Mouse (Mus musculus) stomach, postnatal 0 days (tissue): ENCODE data around the gene Lrrc14b. TPM values are rescaled to one million over a fixed set of nuclear protein-coding genes. Genes with fewer than 3 reads are reported as not detected.
A peak's percentile ranks its signal among the peaks of the same experiment; 100 is the strongest.

Experiments
- ATAC-seq: fragments of 200-750 bp; cut with Nextera tagmentation; 2 replicates; pipeline ENCODE4 v1.8.0; 2017; ENCODE audit not compliant: low FRiP score, low TSS enrichment
- DNase-seq: peaks from one replicate; pipeline ENCODE4 v3.0.0-alpha.2; 2016; ENCODE audit warnings: low spot score
- H3K27ac ChIP-seq: fragments of 300-500 bp; sonication (generic); replicated peaks from 2 replicates; pipeline ENCODE4 v1.5.1; 2014; ENCODE audit warnings: mild to moderate bottlenecking, control low read depth
- H3K27me3 ChIP-seq: fragments of 300-500 bp; sonication (generic); 2 replicates; pipeline ENCODE4 v1.6.1; 2014; ENCODE audit warnings: low read length; ENCODE audit not compliant: control insufficient read depth, insufficient read depth
- H3K36me3 ChIP-seq: fragments of 300-500 bp; sonication (generic); 2 replicates; pipeline ENCODE4 v1.6.1; 2014; ENCODE audit warnings: low read length, mixed read lengths; ENCODE audit not compliant: control insufficient read depth, insufficient read depth
- H3K4me1 ChIP-seq: fragments of 300-500 bp; sonication (generic); replicated peaks from 2 replicates; pipeline ENCODE4 v1.6.1; 2014; ENCODE audit warnings: antibody characterized with exemption; ENCODE audit not compliant: control insufficient read depth, insufficient read depth
- H3K4me2 ChIP-seq: fragments of 300-500 bp; sonication (generic); replicated peaks from 2 replicates; pipeline ENCODE4 v1.6.1; 2014; ENCODE audit warnings: low read depth, mild to moderate bottlenecking, control low read depth, moderate library complexity
- H3K4me3 ChIP-seq: fragments of 300-500 bp; sonication (generic); 2 replicates; pipeline ENCODE4 v1.5.1; 2014; ENCODE audit warnings: low read depth, low read length, control low read depth
- H3K9ac ChIP-seq: fragments of 300-500 bp; sonication (generic); 2 replicates; pipeline ENCODE4 v1.6.1; 2014; ENCODE audit warnings: mild to moderate bottlenecking, low read length, control low read depth, mixed read lengths
- H3K9me3 ChIP-seq: fragments of 300-500 bp; sonication (generic); 2 replicates; pipeline ENCODE4 v1.6.1; 2016; ENCODE audit warnings: low read length; ENCODE audit not compliant: control insufficient read depth
- CTCF ChIP-seq: IDR thresholded peaks from 2 replicates; pipeline ENCODE4 v1.5.1; 2016; ENCODE audit warnings: antibody characterized with exemption, low read depth, mild to moderate bottlenecking, moderate library complexity
- EP300 ChIP-seq: optimal IDR thresholded peaks from 2 replicates; pipeline ENCODE3; 2016; ENCODE audit warnings: antibody characterized with exemption
- WGBS: fragments of 180-500 bp; shearing (Covaris S2); extraction: QIAGEN DNeasy Blood & Tissue Kit; methylation state at CpG from one replicate; pipeline ENCODE4 v1.1.7; 2014; 5-methylcytosine and 5-hydroxymethylcytosine counted together
- polyA plus RNA-seq: library from polyadenylated mRNA; unstranded; fragments of >200 nt; fragmentation: Nextera tagmentation; extraction: Ambion mirVana; gene quantifications from 2 replicates; pipeline ENCODE4 v1.2.1, GENCODE M21; 2015

The Lrrc14b gene
- polyA plus RNA-seq, 1 experiment from 2014 or later, result not detected

GRCm38 (mm10) chr13:74349566-74350434, 14.0 kb downstream of the Lrrc14b start, which contains the start of the genes Sdha and Ccdc127:
Gene Sdha, minus strand, starts transcription at chr13:74350280.
Gene Ccdc127, plus strand, starts transcription at chr13:74350309.
- peak; percentile 97 for ATAC-seq
- H3K4me2 ChIP-seq, result peak within 1 kb of the TSS; percentile 71
- H3K4me1 ChIP-seq, result 0 out of 2 replicates have a peak, but pooled peaks cover 2% of the 10 kb centered on the region
- H3K9me3 ChIP-seq, result no peaks in the 10 kb centered on the region
- TF ChIP-seq CTCF (peak; percentile 45), EP300 (no peak)
- peak within 1 kb of the TSS; percentile 78 for H3K4me3 ChIP-seq
- under 1% methylated on average over 57 of the region's 57 CpGs for WGBS
- H3K27ac ChIP-seq, result peak within 1 kb of the TSS; percentile 91
- DNase-seq, result peak; percentile 99
- peak within 1 kb of the TSS; percentile 89 for H3K9ac ChIP-seq
- H3K27me3 ChIP-seq, result no peaks in the 10 kb centered on the region
- 0 out of 2 replicates have a peak, but pooled peaks cover 2% of the 10 kb centered on the region for H3K36me3 ChIP-seq

- H3K36me3 ChIP-seq, result peaks cover 13% of the 10 kb centered on the region
- DNase-seq, result peak; percentile 50
- 42% methylated on average over 3 of the region's 3 CpGs for WGBS
- no peak for TF ChIP-seq EP300
- TF ChIP-seq CTCF, result peak; percentile 85
- no peaks in the 10 kb centered on the region for H3K4me1 ChIP-seq
- H3K9me3 ChIP-seq, result no peaks in the 10 kb centered on the region
- H3K27ac ChIP-seq, result no peak overlapping the region
- no peaks in the 10 kb centered on the region for H3K27me3 ChIP-seq
- no peak overlapping the region for H3K9ac ChIP-seq
- peak; percentile 81 for ATAC-seq
- H3K4me3 ChIP-seq, result no peak overlapping the region
- H3K4me2 ChIP-seq, result no peak overlapping the region
Observed at GRCm38 (mm10) chr13:74341036-74341435, 22.8 kb downstream of the Lrrc14b start.

- Histone ChIP-seq H3K4me3 (no peak overlapping the region), H3K27ac (no peak overlapping the region), H3K36me3 (peaks cover 32% of the 10 kb centered on the region), H3K27me3 (no peaks in the 10 kb centered on the region), H3K9ac (no peak overlapping the region), H3K4me1 (no peaks in the 10 kb centered on the region), H3K4me2 (no peak overlapping the region), H3K9me3 (no peaks in the 10 kb centered on the region)
- DNase-seq, result no peak
- ATAC-seq, result no peak
- TF ChIP-seq CTCF (no peak), EP300 (no peak)
Observed at GRCm38 (mm10) chr13:74329321-74329720, 34.5 kb downstream of the Lrrc14b start.

GRCm38 (mm10) chr13:74317170-74317849, 46.5 kb downstream of the Lrrc14b start, which contains the start of gene Pdcd6:
Gene Pdcd6, minus strand, starts transcription at chr13:74317580.
- TF ChIP-seq EP300, result no peak
- Histone ChIP-seq H3K9ac (peak within 1 kb of the TSS; percentile 91), H3K27ac (peak within 1 kb of the TSS; percentile 89), H3K4me1 (no peaks in the 10 kb centered on the region), H3K4me3 (peak within 1 kb of the TSS; percentile 89), H3K9me3 (no peaks in the 10 kb centered on the region), H3K36me3 (peaks cover 9% of the 10 kb centered on the region), H3K27me3 (no peaks in the 10 kb centered on the region), H3K4me2 (peak within 1 kb of the TSS; percentile 78)
- DNase-seq (peak; percentile 98), ATAC-seq (peak; percentile 99)
- WGBS, result under 1% methylated on average over 36 of the region's 36 CpGs

GRCm38 (mm10) chr13:74316789-74317169, 47.0 kb downstream of the Lrrc14b start:
- Histone ChIP-seq H3K27me3 (no peaks in the 10 kb centered on the region), H3K9ac (peak overlapping the region; percentile 91), H3K4me2 (peak overlapping the region; percentile 78), H3K9me3 (no peaks in the 10 kb centered on the region), H3K4me3 (peak overlapping the region; percentile 89), H3K36me3 (peaks cover 3% of the 10 kb centered on the region; the same call in 1 of the 2 replicates), H3K4me1 (no peaks in the 10 kb centered on the region), H3K27ac (peak overlapping the region; percentile 89)
- WGBS, result 2% methylated on average over 15 of the region's 15 CpGs
- ATAC-seq, result no peak; the same call in 1 of the 2 replicates
- TF ChIP-seq EP300 (no peak), CTCF (no peak)
- DNase-seq, result no peak
